Mouse (Mus musculus) limb, embryonic 14.5 days (tissue): ENCODE data around the gene 4930558C23Rik. TPM values are rescaled to one million over a fixed set of nuclear protein-coding genes. Genes with fewer than 3 reads are reported as not detected.
"Not testable (repeated sequence)": the region's sequence is repeated elsewhere in the genome, so short reads cannot be mapped to it uniquely, and the experiment has no call there.

ENCODE experiments used
- ATAC-seq: fragments of 200-750 bp; cut with Nextera tagmentation; 2 replicates; pipeline ENCODE4 v1.8.0; 2017; ENCODE audit warnings: low read depth, moderate number of reproducible peaks, moderate TSS enrichment; ENCODE audit not compliant: low FRiP score
- DNase-seq: peaks from one replicate; pipeline ENCODE4 v3.0.0-alpha.2; 2015; ENCODE audit warnings: low spot score
- H3K27ac ChIP-seq: fragments of 300-500 bp; sonication (generic); replicated peaks from 2 replicates; pipeline ENCODE4 v1.5.1; 2014; ENCODE audit warnings: low read depth, mild to moderate bottlenecking, low read length, moderate library complexity, mixed read lengths
- H3K27me3 ChIP-seq: fragments of 300-500 bp; sonication (generic); 2 replicates; pipeline ENCODE4 v1.6.1; 2014; ENCODE audit warnings: low read length, mixed read lengths; ENCODE audit not compliant: control insufficient read depth, insufficient read depth
- H3K36me3 ChIP-seq: fragments of 300-500 bp; sonication (generic); 2 replicates; pipeline ENCODE4 v1.6.1; 2014; ENCODE audit warnings: mild to moderate bottlenecking, low read length, moderate library complexity, mixed read lengths; ENCODE audit not compliant: control insufficient read depth, insufficient read depth
- H3K4me1 ChIP-seq: fragments of 300-500 bp; sonication (generic); 2 replicates; pipeline ENCODE4 v1.6.1; 2014; ENCODE audit warnings: antibody characterized with exemption, low read length, mixed read lengths; ENCODE audit not compliant: control insufficient read depth, insufficient read depth
- H3K4me2 ChIP-seq: fragments of 300-500 bp; sonication (generic); replicated peaks from 2 replicates; pipeline ENCODE4 v1.6.1; 2014; ENCODE audit warnings: low read depth, mild to moderate bottlenecking, low read length, moderate library complexity; ENCODE audit not compliant: severe bottlenecking
- H3K4me3 ChIP-seq: fragments of 300-500 bp; sonication (generic); replicated peaks from 2 replicates; pipeline ENCODE4 v1.5.1; 2014; ENCODE audit warnings: low read length
- H3K9ac ChIP-seq: fragments of 300-500 bp; sonication (generic); 2 replicates; pipeline ENCODE4 v1.6.1; 2014; ENCODE audit warnings: mild to moderate bottlenecking, low read depth, low read length, moderate library complexity; ENCODE audit not compliant: severe bottlenecking
- H3K9me3 ChIP-seq: fragments of 300-500 bp; sonication (generic); 2 replicates; pipeline ENCODE4 v1.6.1; 2016; ENCODE audit warnings: low read length; ENCODE audit not compliant: control insufficient read depth
- POLR2A ChIP-seq: fragments of 200-500 bp; IDR thresholded peaks from 2 replicates; pipeline ENCODE4 v1.8.0; 2012; ENCODE audit warnings: inconsistent platforms, mild to moderate bottlenecking, moderate library complexity, borderline replicate concordance; ENCODE audit not compliant: insufficient read depth, insufficient read length; ENCODE audit errors: extremely low read depth
- WGBS: fragments of 180-500 bp; shearing (Covaris S2); extraction: QIAGEN DNeasy Blood & Tissue Kit; methylation state at CpG from one replicate; pipeline ENCODE4 v1.1.7; 2014; 5-methylcytosine and 5-hydroxymethylcytosine counted together
- polyA plus RNA-seq, 2 experiments: library from polyadenylated mRNA; depleted of rRNA in 1 of 2; stranded (reverse) in 1 of 2; unstranded in 1 of 2; fragments of >200 nt; fragmentation: Nextera tagmentation in 1 of 2; extraction: Ambion mirVana in 1 of 2; gene quantifications; 2 replicates each; pipeline versions ENCODE4 v1.2.1 to v1.2.3; 2012 to 2014

Gene 4930558C23Rik
- polyA plus RNA-seq, 2 experiments, result 0.18 TPM; not detected in 1

- Histone ChIP-seq H3K27me3 (no peaks in the 10 kb centered on the region), H3K9ac (no peak overlapping the region), H3K4me2 (no peak overlapping the region), H3K36me3 (no peaks in the 10 kb centered on the region), H3K9me3 (peaks cover 11% of the 10 kb centered on the region), H3K4me3 (no peak overlapping the region), H3K4me1 (no peaks in the 10 kb centered on the region), H3K27ac (no peak overlapping the region)
- WGBS, result 87% methylated on average over 10 of the region's 10 CpGs
- DNase-seq (no peak), ATAC-seq (no peak)
- no peak for TF ChIP-seq POLR2A
Observed at GRCm38 (mm10) chr3:95373208-95373607, 29.4 kb downstream of the 4930558C23Rik start.

DNA sequence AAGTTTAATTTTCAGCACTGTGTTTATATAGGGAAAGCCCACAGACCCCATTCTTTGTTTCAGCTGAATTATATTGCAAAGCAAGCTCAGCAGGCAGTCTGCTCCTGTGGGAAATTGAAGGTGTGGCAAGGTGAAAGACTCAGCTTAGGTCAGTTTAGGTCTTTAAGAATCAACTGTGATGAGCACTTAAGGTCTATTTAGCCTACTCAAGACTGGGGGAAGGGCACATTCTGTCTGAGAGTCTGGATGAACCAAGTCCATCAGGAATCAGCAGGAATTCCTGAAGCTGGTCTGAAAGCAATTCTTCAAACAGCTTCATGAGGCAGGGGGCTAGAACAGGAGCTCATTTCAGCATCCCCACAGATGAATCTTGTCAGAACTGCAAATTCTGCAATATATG lies 32.5 kb downstream of the 4930558C23Rik start:
- TF ChIP-seq POLR2A, result no peak
- Histone ChIP-seq H3K9me3 (no peaks in the 10 kb centered on the region), H3K4me1 (no peaks in the 10 kb centered on the region), H3K4me2 (no peak overlapping the region), H3K36me3 (no peaks in the 10 kb centered on the region), H3K4me3 (no peak overlapping the region), H3K27ac (no peak overlapping the region), H3K9ac (no peak overlapping the region), H3K27me3 (no peaks in the 10 kb centered on the region)
- DNase-seq, result no peak
- ATAC-seq, result no peak

- H3K9me3 ChIP-seq, H3K4me3 ChIP-seq, H3K27me3 ChIP-seq, H3K27ac ChIP-seq, ATAC-seq, H3K4me2 ChIP-seq, H3K9ac ChIP-seq, DNase-seq, H3K4me1 ChIP-seq, H3K36me3 ChIP-seq: not testable (repeated sequence)
- 83% methylated on average over 3 of the region's 3 CpGs for WGBS
Observed at GRCm38 (mm10) chr3:95360276-95360675, 42.4 kb downstream of the 4930558C23Rik start.

DNA sequence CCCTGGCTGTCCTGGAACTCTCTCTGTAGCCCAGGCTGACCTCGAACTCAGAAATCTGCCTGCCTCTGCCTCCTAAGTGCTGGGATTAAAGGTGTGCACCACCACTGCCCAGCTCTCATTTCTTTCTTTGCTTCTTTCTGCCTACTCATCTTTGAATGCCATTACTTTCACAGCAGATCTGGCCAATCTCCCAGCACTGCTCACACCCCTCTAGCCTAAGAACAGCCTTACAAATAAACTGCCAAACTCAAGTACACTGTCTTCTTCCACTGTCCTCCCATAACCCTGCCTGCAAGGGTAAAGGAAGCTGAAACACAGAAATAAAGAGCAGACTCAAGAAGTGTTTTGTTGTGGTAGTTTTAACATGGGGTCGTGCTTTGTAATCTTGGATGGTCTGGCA lies 44.9 kb downstream of the 4930558C23Rik start:
- no peaks in the 10 kb centered on the region for H3K4me1 ChIP-seq
- no peak overlapping the region for H3K4me3 ChIP-seq
- 91% methylated on average over 2 of the region's 2 CpGs for WGBS
- no peak for TF ChIP-seq POLR2A
- H3K36me3 ChIP-seq, result peaks cover 12% of the 10 kb centered on the region
- no peak overlapping the region for H3K27ac ChIP-seq
- H3K9ac ChIP-seq, result no peak overlapping the region
- ATAC-seq (no peak), DNase-seq (no peak)
- H3K9me3 ChIP-seq, result no peaks in the 10 kb centered on the region
- no peak overlapping the region for H3K4me2 ChIP-seq
- no peaks in the 10 kb centered on the region for H3K27me3 ChIP-seq

DNA sequence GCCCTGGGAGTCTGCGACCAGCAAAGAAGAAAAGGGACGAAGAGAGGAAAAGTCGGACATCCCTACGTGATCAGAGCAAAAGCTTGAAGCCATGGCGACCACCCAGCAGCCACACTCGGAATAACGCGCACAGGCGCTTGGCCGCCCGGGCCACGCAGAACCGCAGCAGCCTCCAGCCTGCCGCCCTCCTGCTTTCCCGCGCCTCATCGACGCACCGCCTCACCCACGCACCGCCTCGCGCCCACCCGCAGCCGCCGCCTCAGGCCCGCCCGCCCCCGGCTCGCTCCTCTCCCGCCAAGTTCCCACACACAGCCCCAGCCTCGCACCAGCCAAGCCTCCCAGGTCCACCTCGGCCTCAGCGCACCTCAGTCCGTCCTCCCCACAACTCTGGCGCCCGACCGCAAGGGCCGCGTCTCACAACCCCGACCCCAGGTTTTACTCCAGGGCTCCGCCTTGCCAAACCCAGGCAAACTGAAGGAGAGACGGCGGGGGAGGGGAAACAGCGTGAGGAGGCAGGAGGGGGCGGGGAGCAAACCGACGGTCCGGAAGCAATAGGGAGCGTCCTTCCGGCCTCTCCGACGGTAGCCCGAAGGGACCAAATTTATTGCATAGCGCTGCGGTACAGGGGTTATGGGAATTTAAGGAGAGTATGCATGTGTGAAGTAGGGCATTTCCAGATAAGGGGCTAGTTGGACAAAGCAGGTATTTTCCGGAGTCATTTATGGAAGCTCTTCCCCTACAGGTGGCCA lies 45.8 kb downstream of the 4930558C23Rik start, which contains the start of gene Setdb1:
Gene Setdb1, minus strand, starts transcription at position 502 of the 749 bp plus-strand sequence.
- ATAC-seq (peak; percentile 97), DNase-seq (peak; percentile 98)
- H3K9me3 ChIP-seq, H3K4me1 ChIP-seq, H3K27me3 ChIP-seq: not testable (repeated sequence)
- Histone ChIP-seq H3K9ac (peak within 1 kb of the TSS; percentile 54), H3K4me2 (peak within 1 kb of the TSS; percentile 35), H3K36me3 (peaks cover 20% of the 10 kb centered on the region), H3K27ac (0 out of 2 replicates have a peak within 1 kb of the TSS, but pooled peaks have one; percentile 52), H3K4me3 (peak within 1 kb of the TSS; percentile 43)
- under 1% methylated on average over 29 of the region's 57 CpGs for WGBS

GRCm38 (mm10) chr3:95355911-95356544 lies 46.6 kb downstream of the 4930558C23Rik start:
- Histone ChIP-seq H3K4me2 (peak overlapping the region; percentile 28), H3K4me3 (peak overlapping the region; percentile 43), H3K36me3 (peaks cover 25% of the 10 kb centered on the region)
- not testable (repeated sequence) for H3K9ac ChIP-seq, H3K4me1 ChIP-seq, H3K9me3 ChIP-seq, DNase-seq, ATAC-seq, H3K27ac ChIP-seq, H3K27me3 ChIP-seq
- WGBS, result 26% methylated on average over 8 of the region's 19 CpGs
